ENCODE assay signal across 8 mouse cellular contexts in genomic region chr17:29326531-29327529, GRCm38 (mm10). TPM values are rescaled to one million over a fixed set of nuclear protein-coding genes. Genes with fewer than 3 reads are reported as not detected.
DNase-seq lines count a peak whose midpoint lies in the region; ATAC-seq and TF ChIP-seq lines count a peak whose summit lies in the region.

No protein-coding gene starts in this region.

- H3K4me1 ChIP-seq in forebrain, embryonic 14.5 days (ENCODE audit: control insufficient read depth, insufficient read depth, low read length), result peaks cover 25% of the 10 kb centered on the region
- peaks cover 15% of the 10 kb centered on the region; the same call in 1 of the 2 replicates for H3K4me1 ChIP-seq in intestine, embryonic 15.5 days (replicated peaks)
- H3K4me1 ChIP-seq in midbrain, postnatal 0 days (ENCODE audit: insufficient read depth, low read length), result peaks cover 12% of the 10 kb centered on the region

- H3K4me3 ChIP-seq in forebrain, embryonic 14.5 days (ENCODE audit: low read depth, low read length), result peak overlapping the region; percentile 19
- peak overlapping the region; percentile 20; the same call in 1 of the 2 replicates for H3K4me3 ChIP-seq in intestine, embryonic 15.5 days (replicated peaks)
- H3K4me3 ChIP-seq in midbrain, postnatal 0 days (ENCODE audit: low read depth, low read length), result peak overlapping the region; percentile 16; the same call in 1 of the 2 replicates

- DNase-seq in right cerebral cortex, postnatal 10 days (ENCODE audit: low spot score in 2 of 2), result peak; percentile 70 to 79
- no peak for DNase-seq in right cerebral cortex, postnatal 25 days
- peak; percentile 75 for DNase-seq in forebrain, embryonic 14.5 days (ENCODE audit: low spot score)
- peak; percentile 66 for DNase-seq in midbrain, postnatal 0 days (ENCODE audit: low spot score)
- DNase-seq in natural killer cell, adult 2 months (ENCODE audit: low spot score in 2 of 2), result no peak
- DNase-seq in layer of hippocampus, adult 9-10 months (ENCODE audit: low spot score), result no peak

- peak overlapping the region; percentile 50 for H3K9ac ChIP-seq in forebrain, embryonic 14.5 days (ENCODE audit: low read length)
- 0 out of 2 replicates have a peak overlapping the region, but pooled peaks have one; percentile 4 for H3K9ac ChIP-seq in intestine, embryonic 15.5 days
- peak overlapping the region; percentile 48 for H3K9ac ChIP-seq in midbrain, postnatal 0 days (replicated peaks; ENCODE audit: low read length, poor library complexity, severe bottlenecking)

- peak overlapping the region; percentile 49 for H3K4me2 ChIP-seq in forebrain, embryonic 14.5 days (ENCODE audit: low read length)
- H3K4me2 ChIP-seq in intestine, embryonic 15.5 days (replicated peaks), result peak overlapping the region; percentile 53
- H3K4me2 ChIP-seq in midbrain, postnatal 0 days (ENCODE audit: low read depth, low read length, poor library complexity, severe bottlenecking), result peak overlapping the region; percentile 31

- 8% methylated on average over 52 of the region's 52 CpGs for WGBS in forebrain, embryonic 14.5 days
- 23% methylated on average over 52 of the region's 52 CpGs for WGBS in intestine, embryonic 15.5 days
- 11% methylated on average over 52 of the region's 52 CpGs for WGBS in midbrain, postnatal 0 days

- H3K9me3 ChIP-seq in forebrain, embryonic 14.5 days (replicated peaks; ENCODE audit: control insufficient read depth, low read length), result no peaks in the 10 kb centered on the region
- H3K9me3 ChIP-seq in intestine, embryonic 15.5 days, result no peaks in the 10 kb centered on the region
- no peaks in the 10 kb centered on the region for H3K9me3 ChIP-seq in midbrain, postnatal 0 days (ENCODE audit: low read length)

- H3K27ac ChIP-seq in forebrain, embryonic 14.5 days (ENCODE audit: low read depth, low read length), result peak overlapping the region; percentile 39
- H3K27ac ChIP-seq in intestine, embryonic 15.5 days, result no peak overlapping the region
- H3K27ac ChIP-seq in midbrain, postnatal 0 days (ENCODE audit: low read depth, low read length), result peak overlapping the region; percentile 74

- ATAC-seq in forebrain, embryonic 14.5 days, result peak; percentile 60
- ATAC-seq in intestine, embryonic 15.5 days, result no peak
- no peak for ATAC-seq in midbrain, postnatal 0 days (ENCODE audit: low FRiP score)
- no peak for ATAC-seq in cerebellum, adult (ENCODE audit: insufficient number of reproducible peaks, low FRiP score, low TSS enrichment)

- H3K27me3 ChIP-seq in forebrain, embryonic 14.5 days (replicated peaks; ENCODE audit: control insufficient read depth, insufficient read depth, low read length), result peaks cover 9% of the 10 kb centered on the region
- H3K27me3 ChIP-seq in intestine, embryonic 15.5 days (replicated peaks), result peaks cover 18% of the 10 kb centered on the region
- no peaks in the 10 kb centered on the region; the same call in 1 of the 2 replicates for H3K27me3 ChIP-seq in midbrain, postnatal 0 days (ENCODE audit: insufficient read depth, low read length)

- H3K36me3 ChIP-seq in forebrain, embryonic 14.5 days (ENCODE audit: control insufficient read depth, insufficient read depth, low read length), result peaks cover 17% of the 10 kb centered on the region
- peaks cover 4% of the 10 kb centered on the region; the same call in 1 of the 2 replicates for H3K36me3 ChIP-seq in intestine, embryonic 15.5 days
- peaks cover 9% of the 10 kb centered on the region; the same call in 1 of the 2 replicates for H3K36me3 ChIP-seq in midbrain, postnatal 0 days (ENCODE audit: insufficient read depth, low read length)

- no peak for TF ChIP-seq CTCF in midbrain, postnatal 0 days (IDR thresholded peaks at IDR 0.05)

RNA-seq across cellular contexts. Expression of gene Pi16, which starts 9.3 kb away (rescaled TPM):
- polyA plus RNA-seq in forebrain, embryonic 14.5 days (2014; fragmentation: Nextera tagmentation; extraction: Ambion mirVana), result 1.2 TPM in 2 replicates
- polyA plus RNA-seq in intestine, embryonic 15.5 days (2015; fragmentation: Nextera tagmentation; extraction: Ambion mirVana), result 0.72 and 0.98 TPM in 2 replicates
- 4.3 and 4.6 TPM in 2 replicates for total RNA-seq in midbrain, postnatal 0 days (2014; rRNA removed)
- polyA plus RNA-seq in midbrain, postnatal 0 days (2015; fragmentation: Nextera tagmentation; extraction: Ambion mirVana), result 3.3 and 4.0 TPM in 2 replicates

RNA-seq across cellular contexts. Expression of gene Mtch1, which starts 20.9 kb away (rescaled TPM):
- polyA plus RNA-seq in forebrain, embryonic 14.5 days (2014; fragmentation: Nextera tagmentation; extraction: Ambion mirVana), result 418 and 521 TPM in 2 replicates
- 235 and 275 TPM in 2 replicates for polyA plus RNA-seq in intestine, embryonic 15.5 days (2015; fragmentation: Nextera tagmentation; extraction: Ambion mirVana)
- total RNA-seq in midbrain, postnatal 0 days (2014; rRNA removed), result 605 and 625 TPM in 2 replicates
- polyA plus RNA-seq in midbrain, postnatal 0 days (2015; fragmentation: Nextera tagmentation; extraction: Ambion mirVana), result 510 and 517 TPM in 2 replicates

RNA-seq across cellular contexts. Expression of gene Fgd2, which starts 33.9 kb away (rescaled TPM):
- polyA plus RNA-seq in forebrain, embryonic 14.5 days (2014; fragmentation: Nextera tagmentation; extraction: Ambion mirVana), result 3.4 and 6.1 TPM in 2 replicates
- polyA plus RNA-seq in intestine, embryonic 15.5 days (2015; fragmentation: Nextera tagmentation; extraction: Ambion mirVana), result 10.5 and 12.3 TPM in 2 replicates
- total RNA-seq in midbrain, postnatal 0 days (2014; rRNA removed), result 13.4 and 27.3 TPM in 2 replicates
- 14.4 and 16.5 TPM in 2 replicates for polyA plus RNA-seq in midbrain, postnatal 0 days (2015; fragmentation: Nextera tagmentation; extraction: Ambion mirVana)

RNA-seq across cellular contexts. Expression of gene BC004004, which starts 58.2 kb away (rescaled TPM):
- 116 and 123 TPM in 2 replicates for polyA plus RNA-seq in forebrain, embryonic 14.5 days (2014; fragmentation: Nextera tagmentation; extraction: Ambion mirVana)
- 78.3 and 83.5 TPM in 2 replicates for polyA plus RNA-seq in intestine, embryonic 15.5 days (2015; fragmentation: Nextera tagmentation; extraction: Ambion mirVana)
- 120 and 128 TPM in 2 replicates for total RNA-seq in midbrain, postnatal 0 days (2014; rRNA removed)
- polyA plus RNA-seq in midbrain, postnatal 0 days (2015; fragmentation: Nextera tagmentation; extraction: Ambion mirVana), result 146 and 152 TPM in 2 replicates

Comparison
In these comparisons a context has a peak if more than half of its experiments do, and no peak if none do; other contexts are left out.
1. DNase-seq: peak in right cerebral cortex, postnatal 10 days (2 of 2), forebrain, embryonic 14.5 days (single experiment) and midbrain, postnatal 0 days (single experiment); none in right cerebral cortex, postnatal 25 days (single experiment), natural killer cell, adult 2 months (0 of 2) and layer of hippocampus, adult 9-10 months (single experiment).
2. Peak in every context shown above with its lines, with median percentiles within 50 percentile points of each other: H3K4me2 ChIP-seq, H3K4me3 ChIP-seq and H3K9ac ChIP-seq.